Mouse (Mus musculus) hindbrain, postnatal 0 days (tissue): Measurements from ENCODE around the gene Ndufab1. TPM values are rescaled to one million over a fixed set of nuclear protein-coding genes. Genes with fewer than 3 reads are reported as not detected.

ENCODE experiments used
- ATAC-seq: fragments of 200-750 bp; cut with Nextera tagmentation; 2 replicates; pipeline ENCODE4 v1.8.0; 2017; ENCODE audit warnings: mild to moderate bottlenecking, moderate TSS enrichment, moderate library complexity
- DNase-seq: peaks from one replicate; pipeline ENCODE4 v3.0.0-alpha.2; 2015; ENCODE audit warnings: low spot score
- H3K27ac ChIP-seq: fragments of 300-500 bp; sonication (generic); 2 replicates; pipeline ENCODE4 v1.5.1; 2014; ENCODE audit warnings: mild to moderate bottlenecking
- H3K27me3 ChIP-seq: fragments of 300-500 bp; sonication (generic); 2 replicates; pipeline ENCODE4 v1.6.1; 2014; ENCODE audit warnings: low read length, mixed read lengths; ENCODE audit not compliant: insufficient read depth
- H3K36me3 ChIP-seq: fragments of 300-500 bp; sonication (generic); 2 replicates; pipeline ENCODE4 v1.6.1; 2014; ENCODE audit warnings: low read length, mixed read lengths; ENCODE audit not compliant: insufficient read depth
- H3K4me1 ChIP-seq: fragments of 300-500 bp; sonication (generic); 2 replicates; pipeline ENCODE4 v1.6.1; 2014; ENCODE audit warnings: antibody characterized with exemption, low read length, mixed read lengths; ENCODE audit not compliant: insufficient read depth
- H3K4me2 ChIP-seq: fragments of 300-500 bp; sonication (generic); 2 replicates; pipeline ENCODE4 v1.6.1; 2014; ENCODE audit warnings: low read depth, mild to moderate bottlenecking, low read length, moderate library complexity, mixed read lengths
- H3K4me3 ChIP-seq: fragments of 300-500 bp; sonication (generic); 2 replicates; pipeline ENCODE4 v1.5.1; 2014; ENCODE audit warnings: low read length
- H3K9ac ChIP-seq: fragments of 300-500 bp; sonication (generic); replicated peaks from 2 replicates; pipeline ENCODE4 v1.6.1; 2014; ENCODE audit warnings: mild to moderate bottlenecking, low read length, moderate library complexity, mixed read lengths
- H3K9me3 ChIP-seq: fragments of 300-500 bp; sonication (generic); 2 replicates; pipeline ENCODE4 v1.6.1; 2016; ENCODE audit warnings: low read length, mixed read lengths
- CTCF ChIP-seq: IDR thresholded peaks from 2 replicates; pipeline ENCODE4 v1.5.1; 2016; ENCODE audit warnings: antibody characterized with exemption, control low read depth, low read depth
- WGBS: fragments of 180-500 bp; shearing (Covaris S2); extraction: QIAGEN DNeasy Blood & Tissue Kit; methylation state at CpG from one replicate; pipeline ENCODE4 v1.1.7; 2014; 5-methylcytosine and 5-hydroxymethylcytosine counted together
- polyA plus RNA-seq: library from polyadenylated mRNA; unstranded; fragments of >200 nt; fragmentation: Nextera tagmentation; extraction: Ambion mirVana; gene quantifications from 2 replicates; pipeline ENCODE4 v1.2.1, GENCODE M21; 2015
- total RNA-seq: library from RNA; depleted of rRNA; stranded (reverse); fragments of >200 nt; gene quantifications from 2 replicates; pipeline ENCODE4 v1.2.3, GENCODE M21; 2014

Gene Ndufab1
- total and polyA plus RNA-seq, 2 experiments from 2014 or later = 67.2 to 815 TPM

GRCm38 (mm10) chr7:122067517-122068381 lies 33.9 kb downstream of the Ndufab1 start:
- WGBS = 1% methylated on average over 58 of the region's 58 CpGs
- Histone ChIP-seq H3K9me3 (no peaks in the 10 kb centered on the region), H3K9ac (peak overlapping the region; percentile 96), H3K4me3 (peak overlapping the region; percentile 100), H3K27me3 (no peaks in the 10 kb centered on the region), H3K4me1 (peaks cover 11% of the 10 kb centered on the region), H3K27ac (peak overlapping the region; percentile 93), H3K4me2 (peak overlapping the region; percentile 82), H3K36me3 (peaks cover 17% of the 10 kb centered on the region)
- peak; percentile 46 for TF ChIP-seq CTCF
- DNase-seq = peak; percentile 30
- ATAC-seq = peak; percentile 31; the same call in 1 of the 2 replicates

- DNase-seq = peak; percentile 98
- WGBS = under 1% methylated on average over 56 of the region's 60 CpGs
- peak within 1 kb of the TSS; percentile 93 for H3K27ac ChIP-seq
- H3K4me2 ChIP-seq = peak within 1 kb of the TSS; percentile 82
- no peaks in the 10 kb centered on the region for H3K9me3 ChIP-seq
- no peaks in the 10 kb centered on the region for H3K27me3 ChIP-seq
- peak within 1 kb of the TSS; percentile 96 for H3K9ac ChIP-seq
- H3K4me3 ChIP-seq = peak within 1 kb of the TSS; percentile 100
- TF ChIP-seq CTCF = peak; percentile 17
- peak; percentile 99 for ATAC-seq
- H3K36me3 ChIP-seq = peaks cover 15% of the 10 kb centered on the region
- peaks cover 11% of the 10 kb centered on the region for H3K4me1 ChIP-seq
Measured at GRCm38 (mm10) chr7:122066945-122067516, 34.7 kb downstream of the Ndufab1 start, which contains the start of the genes Ubfd1 and Ears2. Gene Ubfd1 (plus strand): TSS chr7:122067175. Gene Ears2 (minus strand): TSS chr7:122067263.

- Histone ChIP-seq H3K27me3 (no peaks in the 10 kb centered on the region), H3K9me3 (no peaks in the 10 kb centered on the region), H3K4me2 (peak overlapping the region; percentile 82), H3K27ac (peak overlapping the region; percentile 93), H3K36me3 (peaks cover 9% of the 10 kb centered on the region), H3K9ac (peak overlapping the region; percentile 96), H3K4me1 (peaks cover 11% of the 10 kb centered on the region), H3K4me3 (peak overlapping the region; percentile 100)
- 18% methylated on average over 31 of the region's 31 CpGs for WGBS
- ATAC-seq (no peak; the same call in 1 of the 2 replicates), DNase-seq (no peak)
- TF ChIP-seq CTCF = no peak
Measured at GRCm38 (mm10) chr7:122066102-122066944, 35.4 kb downstream of the Ndufab1 start.

- Histone ChIP-seq H3K9me3 (no peaks in the 10 kb centered on the region), H3K4me1 (peaks cover 11% of the 10 kb centered on the region), H3K36me3 (peaks cover 8% of the 10 kb centered on the region), H3K27me3 (no peaks in the 10 kb centered on the region), H3K9ac (0 out of 2 replicates have a peak overlapping the region, but pooled peaks have one; percentile 17), H3K27ac (peak overlapping the region; percentile 93; the same call in 1 of the 2 replicates), H3K4me2 (peak overlapping the region; percentile 82), H3K4me3 (no peak overlapping the region)
- DNase-seq (no peak), ATAC-seq (no peak)
- 71% methylated on average over 1 of the region's 1 CpGs for WGBS
- no peak for TF ChIP-seq CTCF
Measured at GRCm38 (mm10) chr7:122065656-122066055, 36.0 kb downstream of the Ndufab1 start.

DNA sequence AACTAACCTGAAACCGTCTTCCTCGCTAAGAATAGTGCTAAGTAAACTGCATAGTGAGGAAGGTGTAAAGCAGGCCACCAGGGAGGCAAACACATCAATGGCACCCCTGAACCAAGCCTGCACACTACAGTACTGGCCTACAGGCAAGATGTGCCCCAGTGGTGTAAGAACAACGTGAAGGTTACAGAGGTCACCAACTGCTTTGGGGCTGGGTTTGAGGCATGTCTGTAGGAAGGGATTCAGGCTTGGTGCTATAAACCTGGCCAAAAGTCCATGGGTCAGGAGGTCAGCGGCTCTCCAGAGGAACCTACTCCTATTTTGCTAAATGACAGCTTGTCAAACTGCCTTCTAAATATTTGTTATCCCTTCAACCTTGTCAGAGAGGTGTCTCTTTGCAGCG lies 45.1 kb downstream of the Ndufab1 start:
- H3K4me2 ChIP-seq = no peak overlapping the region
- 91% methylated on average over 5 of the region's 5 CpGs for WGBS
- H3K9me3 ChIP-seq = no peaks in the 10 kb centered on the region
- no peak overlapping the region for H3K9ac ChIP-seq
- H3K27me3 ChIP-seq = no peaks in the 10 kb centered on the region
- H3K4me3 ChIP-seq = no peak overlapping the region
- H3K4me1 ChIP-seq = no peaks in the 10 kb centered on the region
- DNase-seq = no peak
- 0 out of 2 replicates have a peak, but pooled peaks cover 6% of the 10 kb centered on the region for H3K36me3 ChIP-seq
- H3K27ac ChIP-seq = no peak overlapping the region
- ATAC-seq = no peak
- no peak for TF ChIP-seq CTCF

DNA sequence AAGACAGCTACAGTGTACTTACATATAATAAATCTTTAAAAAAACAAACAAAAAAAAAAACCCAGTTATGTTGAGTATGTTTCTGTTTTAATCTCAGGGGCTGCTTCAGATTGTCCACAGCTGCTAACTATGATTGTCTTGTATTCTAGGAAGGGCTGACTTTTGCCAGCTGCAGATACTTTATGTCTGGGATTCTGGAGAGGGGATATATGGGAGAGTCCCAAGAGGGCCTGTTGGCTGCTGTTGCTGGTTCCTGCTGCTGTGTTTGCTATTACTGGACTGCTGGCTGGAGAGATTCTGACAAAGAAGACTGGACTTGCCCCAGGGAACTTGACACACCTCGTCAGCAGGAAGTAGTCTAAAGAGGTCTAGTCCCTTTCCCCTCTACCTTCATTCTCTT lies 50.9 kb downstream of the Ndufab1 start:
- no peak for ATAC-seq
- Histone ChIP-seq H3K4me1 (no peaks in the 10 kb centered on the region), H3K36me3 (peaks cover 6% of the 10 kb centered on the region; the same call in 1 of the 2 replicates), H3K9ac (no peak overlapping the region), H3K4me2 (no peak overlapping the region), H3K27me3 (no peaks in the 10 kb centered on the region), H3K4me3 (no peak overlapping the region), H3K27ac (no peak overlapping the region), H3K9me3 (no peaks in the 10 kb centered on the region)
- no peak for TF ChIP-seq CTCF
- 79% methylated on average over 1 of the region's 1 CpGs for WGBS
- no peak for DNase-seq
